Mouse (Mus musculus) stomach, embryonic 14.5 days (tissue): ENCODE data around the gene Slc22a2. TPM values are rescaled to one million over a fixed set of nuclear protein-coding genes. Genes with fewer than 3 reads are reported as not detected.

Experiments used
- ATAC-seq: fragments of 200-750 bp; cut with Nextera tagmentation; 2 replicates; pipeline ENCODE4 v1.8.0; 2017; ENCODE audit warnings: low read depth, moderate TSS enrichment; ENCODE audit not compliant: insufficient number of reproducible peaks, insufficient read depth, low FRiP score
- H3K27ac ChIP-seq: fragments of 300-500 bp; sonication (generic); 2 replicates; pipeline ENCODE4 v1.5.1; 2014; ENCODE audit warnings: mild to moderate bottlenecking, low read length, moderate library complexity, mixed read lengths
- H3K27me3 ChIP-seq: fragments of 300-500 bp; sonication (generic); 2 replicates; pipeline ENCODE4 v1.6.1; 2014; ENCODE audit warnings: low read length, control low read depth, mixed read lengths; ENCODE audit not compliant: control insufficient read depth, insufficient read depth
- H3K36me3 ChIP-seq: fragments of 300-500 bp; sonication (generic); 2 replicates; pipeline ENCODE4 v1.6.1; 2014; ENCODE audit warnings: mild to moderate bottlenecking, control low read depth, low read length, moderate library complexity, mixed read lengths; ENCODE audit not compliant: control insufficient read depth, insufficient read depth
- H3K4me1 ChIP-seq: fragments of 300-500 bp; sonication (generic); 2 replicates; pipeline ENCODE4 v1.6.1; 2014; ENCODE audit warnings: low read length, control low read depth, mixed read lengths; ENCODE audit not compliant: control insufficient read depth, insufficient read depth
- H3K4me2 ChIP-seq: fragments of 300-500 bp; sonication (generic); replicated peaks from 2 replicates; pipeline ENCODE4 v1.6.1; 2014; ENCODE audit warnings: low read depth, low read length, control low read depth
- H3K4me3 ChIP-seq: fragments of 300-500 bp; sonication (generic); 2 replicates; pipeline ENCODE4 v1.5.1; 2014; ENCODE audit warnings: low read depth, low read length, control low read depth
- H3K9ac ChIP-seq: fragments of 300-500 bp; sonication (generic); replicated peaks from 2 replicates; pipeline ENCODE4 v1.6.1; 2014; ENCODE audit warnings: low read depth, mild to moderate bottlenecking, control low read depth, low read length, moderate library complexity, mixed read lengths
- H3K9me3 ChIP-seq: fragments of 300-500 bp; sonication (generic); 2 replicates; pipeline ENCODE4 v1.6.1; 2016; ENCODE audit warnings: low read depth, low read length, control low read depth; ENCODE audit not compliant: control insufficient read depth
- WGBS: fragments of 180-500 bp; shearing (Covaris S2); extraction: QIAGEN DNeasy Blood & Tissue Kit; methylation state at CpG from one replicate; pipeline ENCODE4 v1.1.7; 2014; 5-methylcytosine and 5-hydroxymethylcytosine counted together
- polyA plus RNA-seq: library from polyadenylated mRNA; unstranded; fragments of >200 nt; fragmentation: Nextera tagmentation; extraction: Ambion mirVana; gene quantifications from 2 replicates; pipeline ENCODE4 v1.2.1, GENCODE M21; 2014

The Slc22a2 gene
- polyA plus RNA-seq, 1 experiment from 2014 or later, result not detected

- 72% methylated on average over 4 of the region's 4 CpGs for WGBS
- no peak for ATAC-seq
- Histone ChIP-seq H3K4me1 (no peaks in the 10 kb centered on the region), H3K9me3 (no peaks in the 10 kb centered on the region), H3K36me3 (no peaks in the 10 kb centered on the region), H3K4me2 (no peak overlapping the region), H3K4me3 (no peak overlapping the region), H3K27me3 (no peaks in the 10 kb centered on the region), H3K27ac (no peak overlapping the region), H3K9ac (no peak overlapping the region)
Observed at GRCm38 (mm10) chr17:12641087-12641486, 57.2 kb downstream of the Slc22a2 start.

- H3K36me3 ChIP-seq, result no peaks in the 10 kb centered on the region
- WGBS, result 82% methylated on average over 5 of the region's 5 CpGs
- H3K27ac ChIP-seq, result no peak overlapping the region
- no peak overlapping the region for H3K9ac ChIP-seq
- no peaks in the 10 kb centered on the region for H3K4me1 ChIP-seq
- no peak overlapping the region for H3K4me3 ChIP-seq
- H3K27me3 ChIP-seq, result no peaks in the 10 kb centered on the region
- no peaks in the 10 kb centered on the region for H3K9me3 ChIP-seq
- no peak for ATAC-seq
- no peak overlapping the region for H3K4me2 ChIP-seq
Observed at GRCm38 (mm10) chr17:12645461-12645860, 61.5 kb downstream of the Slc22a2 start.

- 90% methylated on average over 11 of the region's 11 CpGs for WGBS
- Histone ChIP-seq H3K36me3 (no peaks in the 10 kb centered on the region), H3K27me3 (no peaks in the 10 kb centered on the region)
Observed at GRCm38 (mm10) chr17:12652604-12653003, 68.7 kb downstream of the Slc22a2 start.

DNA sequence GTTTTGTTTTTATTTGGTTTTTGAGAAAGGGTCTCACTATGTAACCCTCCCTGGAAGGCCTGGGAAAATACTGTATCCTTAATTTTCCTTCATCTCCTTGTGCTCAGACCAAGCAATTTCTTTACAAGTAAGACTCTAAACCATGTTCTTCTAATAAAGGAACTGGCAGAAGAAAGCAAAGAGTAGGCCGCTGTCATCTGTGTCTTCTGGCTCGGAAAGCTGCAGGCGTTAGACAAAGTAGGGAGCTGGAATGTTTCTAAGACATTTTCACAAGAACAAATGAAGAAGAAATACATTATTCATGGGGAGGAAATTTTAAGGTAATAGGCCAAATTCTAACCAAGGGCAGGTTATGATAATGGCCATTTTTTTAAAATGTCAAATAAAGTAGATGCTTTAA lies 70.1 kb downstream of the Slc22a2 start:
- Histone ChIP-seq H3K4me3 (no peak overlapping the region), H3K4me2 (no peak overlapping the region), H3K27ac (no peak overlapping the region), H3K9me3 (no peaks in the 10 kb centered on the region), H3K9ac (no peak overlapping the region), H3K4me1 (no peaks in the 10 kb centered on the region), H3K27me3 (no peaks in the 10 kb centered on the region), H3K36me3 (no peaks in the 10 kb centered on the region)
- 81% methylated on average over 3 of the region's 3 CpGs for WGBS
- ATAC-seq, result no peak

More at GRCm38 (mm10) chr17:12652604-12653003, 68.7 kb downstream of the Slc22a2 start:
- Histone ChIP-seq H3K4me3 (no peak overlapping the region), H3K4me1 (no peaks in the 10 kb centered on the region), H3K27ac (no peak overlapping the region), H3K9me3 (no peaks in the 10 kb centered on the region), H3K9ac (no peak overlapping the region), H3K4me2 (no peak overlapping the region)
- no peak for ATAC-seq

DNA sequence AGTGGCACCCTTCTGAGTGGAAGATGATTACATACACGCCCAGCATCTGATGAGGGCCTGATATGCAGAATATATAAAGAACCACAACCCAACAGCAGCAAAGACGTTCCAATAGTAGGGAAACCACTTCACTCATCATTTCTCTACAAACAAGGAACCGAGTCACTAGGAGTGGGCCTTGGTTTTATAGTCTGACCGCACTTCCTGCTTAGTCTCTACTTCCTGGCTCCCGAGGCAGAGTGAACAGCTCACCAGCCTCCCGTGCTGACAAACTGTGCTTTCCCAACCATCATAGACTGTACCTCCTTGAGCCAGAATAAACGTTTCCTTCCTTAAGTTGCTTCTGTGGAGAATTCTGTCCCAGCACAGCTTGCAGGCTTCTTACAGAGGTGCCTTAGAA lies 71.9 kb downstream of the Slc22a2 start:
- no peak overlapping the region for H3K9ac ChIP-seq
- 69% methylated on average over 7 of the region's 7 CpGs for WGBS
- no peak for ATAC-seq
- no peaks in the 10 kb centered on the region for H3K9me3 ChIP-seq
- no peaks in the 10 kb centered on the region for H3K36me3 ChIP-seq
- no peak overlapping the region for H3K4me3 ChIP-seq
- H3K4me2 ChIP-seq, result no peak overlapping the region
- no peaks in the 10 kb centered on the region for H3K27me3 ChIP-seq
- no peak overlapping the region for H3K27ac ChIP-seq
- no peaks in the 10 kb centered on the region for H3K4me1 ChIP-seq

GRCm38 (mm10) chr17:12658784-12659183 lies 74.9 kb downstream of the Slc22a2 start:
- 78% methylated on average over 7 of the region's 7 CpGs for WGBS
- no peak overlapping the region for H3K27ac ChIP-seq
- no peak overlapping the region for H3K4me2 ChIP-seq
- no peaks in the 10 kb centered on the region for H3K27me3 ChIP-seq
- H3K4me3 ChIP-seq, result no peak overlapping the region
- H3K4me1 ChIP-seq, result no peaks in the 10 kb centered on the region
- ATAC-seq, result no peak
- no peak overlapping the region for H3K9ac ChIP-seq
- no peaks in the 10 kb centered on the region for H3K9me3 ChIP-seq
- no peaks in the 10 kb centered on the region for H3K36me3 ChIP-seq

DNA sequence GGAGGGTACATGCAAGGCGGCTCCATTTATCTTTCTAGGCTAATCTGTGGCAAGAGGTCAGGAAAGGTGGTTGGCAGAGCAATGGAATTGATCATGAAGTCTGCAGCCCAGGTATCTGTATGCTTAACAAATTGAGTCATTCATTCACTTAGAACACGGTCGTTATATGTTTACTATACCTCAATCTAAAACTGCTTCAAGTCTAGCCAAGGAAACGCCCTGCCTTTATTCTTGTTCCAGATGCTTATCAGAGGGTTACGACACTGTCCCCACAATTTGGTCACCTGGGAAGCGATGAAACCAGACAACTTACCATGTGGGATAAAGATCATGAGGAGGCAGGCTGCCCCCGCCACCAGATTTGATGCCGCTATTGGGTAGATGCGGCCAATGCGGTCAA lies 75.3 kb downstream of the Slc22a2 start:
- Histone ChIP-seq H3K36me3 (no peaks in the 10 kb centered on the region), H3K9ac (no peak overlapping the region), H3K4me1 (no peaks in the 10 kb centered on the region), H3K9me3 (no peaks in the 10 kb centered on the region), H3K4me3 (no peak overlapping the region), H3K4me2 (no peak overlapping the region), H3K27ac (no peak overlapping the region), H3K27me3 (no peaks in the 10 kb centered on the region)
- 78% methylated on average over 10 of the region's 10 CpGs for WGBS
- ATAC-seq, result no peak

DNA sequence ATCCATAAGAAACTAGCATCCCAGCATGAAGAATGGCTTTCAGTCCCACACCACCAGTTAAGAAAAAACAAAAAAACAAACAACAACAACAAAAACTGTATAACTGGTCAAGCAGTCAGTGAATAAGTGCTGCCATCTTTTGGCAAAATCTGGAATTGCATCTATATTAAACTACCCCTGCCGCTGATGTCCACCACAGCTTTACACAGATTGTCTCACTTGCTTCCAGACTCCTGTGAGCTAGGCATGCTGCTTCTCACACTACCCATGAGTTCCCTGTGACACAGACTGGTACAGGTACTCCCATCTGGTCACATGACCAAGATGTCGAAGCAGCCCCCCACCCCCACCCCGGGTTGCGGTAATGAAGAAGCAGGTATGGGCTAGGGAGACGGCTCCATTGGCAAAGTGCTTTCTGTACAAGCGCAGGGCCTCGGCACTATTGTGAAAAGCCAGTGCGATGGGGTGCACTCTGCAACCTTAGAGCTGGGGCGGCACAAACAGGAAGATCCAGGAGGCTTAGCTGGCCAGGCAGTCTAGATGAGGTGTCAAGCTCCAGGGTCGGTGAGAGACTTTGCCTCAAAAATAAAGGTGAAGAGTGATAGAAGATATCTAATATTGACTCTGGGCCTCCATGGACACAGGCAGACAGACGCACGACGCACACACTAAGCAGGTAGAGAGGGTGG lies 76.8 kb downstream of the Slc22a2 start:
- Histone ChIP-seq H3K9me3 (no peaks in the 10 kb centered on the region), H3K27ac (no peak overlapping the region), H3K4me2 (no peak overlapping the region), H3K4me1 (no peaks in the 10 kb centered on the region), H3K4me3 (no peak overlapping the region), H3K27me3 (no peaks in the 10 kb centered on the region), H3K9ac (no peak overlapping the region), H3K36me3 (no peaks in the 10 kb centered on the region)
- peak; percentile 30; the same call in 1 of the 2 replicates for ATAC-seq
- 66% methylated on average over 13 of the region's 13 CpGs for WGBS

DNA sequence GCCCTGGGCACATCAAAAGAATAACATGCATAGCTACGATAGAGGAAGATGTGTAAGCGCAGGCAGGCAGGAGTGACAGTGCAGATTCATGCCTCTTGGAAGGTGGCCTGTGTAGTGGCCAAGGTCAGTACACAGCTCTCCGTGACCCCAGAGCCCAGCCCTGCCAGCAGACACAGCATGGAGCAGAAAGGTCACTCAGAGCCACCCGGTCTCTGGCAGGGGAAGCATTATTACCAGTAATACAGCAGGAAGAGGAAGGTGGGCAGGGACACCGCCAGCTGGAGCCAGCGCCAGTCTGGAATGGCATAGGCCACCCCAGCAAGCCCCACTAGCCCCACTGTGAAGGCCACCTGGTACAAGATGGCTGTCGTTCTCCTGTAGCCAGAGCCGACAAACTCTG lies 80.2 kb downstream of the Slc22a2 start:
- no peak overlapping the region for H3K9ac ChIP-seq
- no peaks in the 10 kb centered on the region for H3K9me3 ChIP-seq
- H3K27ac ChIP-seq, result no peak overlapping the region
- WGBS, result 75% methylated on average over 8 of the region's 8 CpGs
- no peak for ATAC-seq
- no peak overlapping the region for H3K4me2 ChIP-seq
- H3K4me1 ChIP-seq, result peaks cover 7% of the 10 kb centered on the region
- no peak overlapping the region for H3K4me3 ChIP-seq
- H3K27me3 ChIP-seq, result no peaks in the 10 kb centered on the region
- H3K36me3 ChIP-seq, result no peaks in the 10 kb centered on the region
